31 mouse cellular contexts compared by ENCODE assay signal in the genomic region with DNA sequence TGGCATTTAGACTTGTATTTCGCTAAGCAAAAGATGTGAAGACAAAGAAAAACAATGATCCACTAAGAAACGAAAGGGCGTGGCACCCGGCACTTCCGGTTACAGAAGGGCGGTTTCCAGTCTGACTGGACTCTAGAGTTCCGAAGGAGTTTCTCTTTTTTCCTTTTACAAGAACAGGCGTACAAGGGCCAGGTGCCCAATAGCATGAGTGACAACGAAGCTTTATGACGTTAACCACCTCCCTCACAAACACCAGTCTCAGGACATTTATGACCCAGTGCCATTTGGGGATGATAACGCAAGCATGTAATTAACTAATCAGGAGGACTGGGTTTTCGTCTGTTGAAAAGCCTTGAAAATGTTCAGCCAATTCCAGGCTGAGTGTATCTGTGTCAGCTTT.
"Had no signal": no experiment of that assay in that cellular context is flagged by ENCODE, and none has a peak within 500 bp of the region (broad histone marks: within the 10 kb centered on the region; RNA-seq: fewer than 3 reads in every experiment).

No protein-coding gene starts in this region.

- H3K4me2 ChIP-seq: limb, embryonic 12.5 days; limb, embryonic 13.5 days; limb, embryonic 15.5 days; liver, embryonic 11.5 days; liver, embryonic 12.5 days; liver, embryonic 13.5 days; liver, embryonic 15.5 days; lung, embryonic 14.5 days; lung, embryonic 15.5 days; midbrain, embryonic 11.5 days; midbrain, embryonic 12.5 days; midbrain, embryonic 13.5 days; midbrain, embryonic 15.5 days had no signal

- H3K36me3 ChIP-seq: limb, embryonic 10.5 days; limb, embryonic 12.5 days; limb, embryonic 13.5 days; limb, embryonic 15.5 days; liver, embryonic 12.5 days; liver, embryonic 13.5 days; liver, embryonic 15.5 days; lung, embryonic 15.5 days; midbrain, embryonic 10.5 days; midbrain, embryonic 12.5 days; midbrain, embryonic 13.5 days; midbrain, embryonic 15.5 days had no signal

- H3K27me3 ChIP-seq: limb, embryonic 12.5 days; limb, embryonic 13.5 days; limb, embryonic 15.5 days; liver, embryonic 12.5 days; liver, embryonic 13.5 days; liver, embryonic 15.5 days; lung, embryonic 15.5 days; megakaryocyte, embryonic 14.5 days; midbrain, embryonic 12.5 days; midbrain, embryonic 13.5 days; midbrain, embryonic 15.5 days had no signal

- DNase-seq: left cerebral cortex, postnatal 4 days; liver; liver, embryonic 13.5 days; liver, postnatal 0 days; lung, adult 18-20 months; lung, adult 2 months; lung, embryonic 14.5 days; lung, postnatal 10 days; lung, postnatal 14 days; lung, postnatal 36 days; lung, postnatal 4 days; midbrain, embryonic 14.5 days had no signal

- H3K4me1 ChIP-seq: limb, embryonic 12.5 days; limb, embryonic 13.5 days; limb, embryonic 15.5 days; liver, embryonic 12.5 days; liver, embryonic 13.5 days; liver, embryonic 15.5 days; lung, embryonic 15.5 days; megakaryocyte, embryonic 14.5 days; midbrain, embryonic 10.5 days; midbrain, embryonic 12.5 days; midbrain, embryonic 13.5 days; midbrain, embryonic 15.5 days had no signal

- H3K9me3 ChIP-seq: limb, embryonic 10.5 days; limb, embryonic 12.5 days; limb, embryonic 13.5 days; limb, embryonic 15.5 days; liver, embryonic 12.5 days; liver, embryonic 13.5 days; liver, embryonic 15.5 days; lung, embryonic 15.5 days; midbrain, embryonic 10.5 days; midbrain, embryonic 12.5 days; midbrain, embryonic 13.5 days; midbrain, embryonic 15.5 days had no signal

- H3K9ac ChIP-seq: limb, embryonic 12.5 days; limb, embryonic 13.5 days; limb, embryonic 15.5 days; liver, embryonic 12.5 days; liver, embryonic 13.5 days; liver, embryonic 14.5 days; liver, embryonic 15.5 days; liver, postnatal 0 days; lung, embryonic 14.5 days; lung, embryonic 15.5 days; midbrain, embryonic 12.5 days; midbrain, embryonic 13.5 days; midbrain, embryonic 15.5 days had no signal

- ATAC-seq: liver, embryonic 12.5 days; liver, postnatal 0 days; lung, postnatal 0 days; midbrain, embryonic 13.5 days; midbrain, embryonic 15.5 days; midbrain, embryonic 16.5 days had no signal

- H3K4me3 ChIP-seq: limb, embryonic 10.5 days; limb, embryonic 12.5 days; limb, embryonic 13.5 days; limb, embryonic 15.5 days; liver, embryonic 12.5 days; liver, embryonic 13.5 days; liver, embryonic 15.5 days; lung, embryonic 15.5 days; megakaryocyte, embryonic 14.5 days; midbrain, embryonic 10.5 days; midbrain, embryonic 12.5 days; midbrain, embryonic 13.5 days; midbrain, embryonic 15.5 days; myocyte had no signal

- H3K27ac ChIP-seq: limb, embryonic 10.5 days; limb, embryonic 12.5 days; limb, embryonic 13.5 days; limb, embryonic 15.5 days; liver, embryonic 12.5 days; liver, embryonic 13.5 days; liver, embryonic 14.5 days; liver, embryonic 15.5 days; lung, embryonic 15.5 days; macrophage; midbrain, embryonic 10.5 days; midbrain, embryonic 12.5 days; midbrain, embryonic 13.5 days; midbrain, embryonic 15.5 days had no signal
